Mouse (Mus musculus) neural tube, embryonic 11.5 days (tissue): ENCODE measurements around the gene Itga6. TPM values are rescaled to one million over a fixed set of nuclear protein-coding genes. Genes with fewer than 3 reads are reported as not detected.
"Not testable (repeated sequence)": the region's sequence is repeated elsewhere in the genome, so short reads cannot be mapped to it uniquely, and the experiment has no call there.

ENCODE experiments used
- ATAC-seq: fragments of 200-750 bp; cut with Nextera tagmentation; 2 replicates; pipeline ENCODE4 v1.8.0; 2017; ENCODE audit warnings: moderate number of reproducible peaks, mild to moderate bottlenecking, moderate TSS enrichment, moderate library complexity; ENCODE audit not compliant: insufficient read depth, low FRiP score, low TSS enrichment
- DNase-seq: peaks from one replicate; pipeline ENCODE4 v3.0.0-alpha.2; 2015; ENCODE audit warnings: low spot score
- H3K27ac ChIP-seq: fragments of 300-500 bp; sonication (generic); 2 replicates; pipeline ENCODE4 v1.5.1; 2014; ENCODE audit warnings: low read depth, mild to moderate bottlenecking, low read length
- H3K27me3 ChIP-seq: fragments of 300-500 bp; sonication (generic); 2 replicates; pipeline ENCODE4 v1.6.1; 2014; ENCODE audit warnings: mild to moderate bottlenecking, low read length, mixed read lengths; ENCODE audit not compliant: control insufficient read depth, insufficient read depth
- H3K36me3 ChIP-seq: fragments of 300-500 bp; sonication (generic); 2 replicates; pipeline ENCODE4 v1.6.1; 2014; ENCODE audit warnings: mild to moderate bottlenecking, low read length, moderate library complexity, mixed read lengths; ENCODE audit not compliant: control insufficient read depth, insufficient read depth
- H3K4me1 ChIP-seq: fragments of 300-500 bp; sonication (generic); 2 replicates; pipeline ENCODE4 v1.6.1; 2014; ENCODE audit warnings: low read length, mixed read lengths; ENCODE audit not compliant: control insufficient read depth, insufficient read depth
- H3K4me2 ChIP-seq: fragments of 300-500 bp; sonication (generic); 2 replicates; pipeline ENCODE4 v1.6.1; 2014; ENCODE audit warnings: low read depth, mild to moderate bottlenecking, moderate library complexity
- H3K4me3 ChIP-seq: fragments of 300-500 bp; sonication (generic); 2 replicates; pipeline ENCODE4 v1.5.1; 2014; ENCODE audit warnings: low read depth, low read length
- H3K9ac ChIP-seq: fragments of 300-500 bp; sonication (generic); 2 replicates; pipeline ENCODE4 v1.6.1; 2014; ENCODE audit warnings: mild to moderate bottlenecking, low read length
- H3K9me3 ChIP-seq: fragments of 300-500 bp; sonication (generic); 2 replicates; pipeline ENCODE4 v1.6.1; 2016; ENCODE audit warnings: low read length; ENCODE audit not compliant: control insufficient read depth
- WGBS: fragments of 180-500 bp; shearing (Covaris S2); extraction: QIAGEN DNeasy Blood & Tissue Kit; methylation state at CpG from one replicate; pipeline ENCODE4 v1.1.7; 2014; 5-methylcytosine and 5-hydroxymethylcytosine counted together
- polyA plus RNA-seq: library from polyadenylated mRNA; unstranded; fragments of >200 nt; fragmentation: Nextera tagmentation; extraction: Ambion mirVana; gene quantifications from 2 replicates; pipeline ENCODE4 v1.2.1, GENCODE M21; 2014

Gene Itga6
- polyA plus RNA-seq, 1 experiment from 2014 or later: 39.9 TPM

DNA sequence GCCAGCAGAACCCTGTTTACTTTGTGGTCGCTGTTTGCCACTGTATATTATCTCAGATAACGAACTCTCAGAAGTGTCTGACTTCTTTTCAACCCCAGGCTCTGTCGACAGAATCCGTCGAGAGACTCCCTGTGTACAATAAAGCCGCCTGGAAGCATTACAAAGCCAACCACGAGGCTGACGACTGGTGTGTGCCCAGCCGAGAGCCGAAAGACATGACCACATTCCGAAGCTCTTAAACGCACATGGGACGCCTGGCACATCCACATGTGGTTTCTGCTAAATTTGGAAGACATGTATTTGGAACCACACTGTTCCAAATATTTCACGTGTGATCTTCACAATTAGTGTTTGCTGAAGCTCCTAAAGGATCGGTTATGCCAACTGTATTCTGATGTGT, 154.5 kb downstream of the Itga6 start:
- no peak for ATAC-seq
- H3K27me3 ChIP-seq: no peaks in the 10 kb centered on the region
- 93% methylated on average over 15 of the region's 15 CpGs for WGBS

DNA sequence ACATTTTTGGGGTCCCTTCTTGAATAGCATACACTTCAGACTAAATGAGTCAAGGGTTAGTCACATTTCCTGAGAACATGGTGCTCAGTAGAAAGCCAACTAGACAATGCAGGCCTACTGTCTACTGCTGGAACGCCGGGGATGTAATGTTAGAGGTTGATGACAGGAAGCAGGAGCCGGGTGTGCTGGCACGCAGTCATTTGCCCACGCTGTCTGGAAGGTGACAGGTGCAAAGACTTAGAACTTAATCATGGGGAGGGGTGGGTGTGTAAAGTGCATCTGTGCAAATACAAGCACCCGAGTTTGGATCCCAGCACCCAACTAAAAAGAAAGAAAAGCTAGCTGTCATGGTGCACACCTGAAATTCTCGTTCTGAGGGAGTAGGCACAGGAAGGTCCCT, 159.7 kb downstream of the Itga6 start:
- H3K27me3 ChIP-seq: no peaks in the 10 kb centered on the region
- DNase-seq: no peak
- H3K9me3 ChIP-seq: no peaks in the 10 kb centered on the region
- no peak overlapping the region for H3K27ac ChIP-seq
- no peaks in the 10 kb centered on the region for H3K4me1 ChIP-seq
- no peak for ATAC-seq
- H3K4me2 ChIP-seq: no peak overlapping the region
- H3K4me3 ChIP-seq: no peak overlapping the region
- 94% methylated on average over 7 of the region's 7 CpGs for WGBS
- no peaks in the 10 kb centered on the region for H3K36me3 ChIP-seq
- no peak overlapping the region for H3K9ac ChIP-seq

More for the DNA sequence above, 154.5 kb downstream of the Itga6 start:
- no peaks in the 10 kb centered on the region for H3K9me3 ChIP-seq
- H3K36me3 ChIP-seq: no peaks in the 10 kb centered on the region
- H3K4me3 ChIP-seq: no peak overlapping the region
- no peak overlapping the region for H3K27ac ChIP-seq
- peaks cover 2% of the 10 kb centered on the region; the same call in 1 of the 2 replicates for H3K4me1 ChIP-seq
- no peak overlapping the region for H3K4me2 ChIP-seq
- H3K9ac ChIP-seq: no peak overlapping the region
- no peak for DNase-seq

DNA sequence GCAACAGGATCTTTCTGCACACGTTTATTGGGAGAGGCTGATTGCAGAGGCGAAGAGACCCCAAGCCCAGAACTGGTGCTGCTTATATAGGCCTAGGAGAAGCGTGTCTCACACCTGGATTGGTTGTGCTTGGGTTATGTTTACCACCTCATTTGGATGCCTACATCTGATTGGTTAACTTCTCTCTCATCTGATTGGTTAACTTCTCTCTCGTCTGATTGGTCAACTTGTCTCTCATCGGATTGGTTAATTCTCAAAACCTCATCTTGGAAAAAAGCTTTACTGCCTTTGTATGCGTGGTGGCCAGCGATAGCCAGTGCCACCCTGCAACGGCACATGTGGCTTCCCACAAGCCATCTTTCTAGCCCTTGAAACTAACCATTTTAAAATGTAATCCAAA, 160.9 kb downstream of the Itga6 start:
- ATAC-seq, H3K4me3 ChIP-seq, H3K27ac ChIP-seq, H3K9ac ChIP-seq, H3K27me3 ChIP-seq, DNase-seq, H3K9me3 ChIP-seq, H3K4me1 ChIP-seq, H3K36me3 ChIP-seq, H3K4me2 ChIP-seq: not testable (repeated sequence)
- 93% methylated on average over 8 of the region's 8 CpGs for WGBS

Other genes starting within 250 kb of the Itga6 start
- gene Dlx1, start 217.5 kb upstream of the Itga6 start, polyA plus RNA-seq: 1.2 and 2.5 TPM in 2 replicates
- gene Dlx2, start 198.9 kb upstream of the Itga6 start, polyA plus RNA-seq: 2.2 TPM in 2 replicates
- 23.8 and 26.0 TPM in 2 replicates for gene Pdk1, start 127.6 kb downstream of the Itga6 start, polyA plus RNA-seq
- 9.8 and 11.9 TPM in 2 replicates for gene Rapgef4, start 235.6 kb downstream of the Itga6 start, polyA plus RNA-seq